Mouse (Mus musculus) kidney, adult 2 months (tissue): ENCODE results near the gene Arid1b. TPM values are rescaled to one million over a fixed set of nuclear protein-coding genes. Genes with fewer than 3 reads are reported as not detected.
A peak's percentile ranks its signal among the peaks of the same experiment; 100 is the strongest.

Experiments
- DNase-seq: peaks from one replicate; pipeline ENCODE4 v3.0.0; 2021
- H3K27ac ChIP-seq: fragments of 200-500 bp; 2 replicates; pipeline ENCODE4 v1.5.1; 2012; ENCODE audit warnings: low read depth, low read length, control low read depth, inconsistent platforms; ENCODE audit not compliant: insufficient read depth
- H3K27me3 ChIP-seq: fragments of 200-500 bp; replicated peaks from 2 replicates; pipeline ENCODE4 v1.6.1; 2012; ENCODE audit warnings: mild to moderate bottlenecking, moderate library complexity, low read length, inconsistent platforms; ENCODE audit not compliant: control insufficient read depth, insufficient read depth
- H3K36me3 ChIP-seq: fragments of 200-500 bp; 2 replicates; pipeline ENCODE4 v1.6.1; 2012; ENCODE audit warnings: mild to moderate bottlenecking, moderate library complexity, low read length, inconsistent platforms; ENCODE audit not compliant: control insufficient read depth, insufficient read depth
- H3K4me1 ChIP-seq: fragments of 200-500 bp; 2 replicates; pipeline ENCODE4 v1.6.1; 2011; ENCODE audit warnings: low read length; ENCODE audit not compliant: control insufficient read depth, insufficient read depth
- H3K4me3 ChIP-seq: fragments of 200-500 bp; 2 replicates; pipeline ENCODE4 v1.5.1; 2011; ENCODE audit warnings: mild to moderate bottlenecking, low read depth, low read length, control low read depth; ENCODE audit not compliant: insufficient read depth
- CTCF ChIP-seq: fragments of 200-500 bp; conservative IDR thresholded peaks from 2 replicates; pipeline ENCODE4 v1.5.1; 2011; ENCODE audit warnings: low read depth, mild to moderate bottlenecking, control low read depth, low read length, moderate library complexity, mixed read lengths; ENCODE audit not compliant: insufficient read depth, insufficient read length
- POLR2A ChIP-seq: fragments of 200-500 bp; IDR thresholded peaks from one replicate; pipeline ENCODE4 v1.6.1; 2011; ENCODE audit warnings: low read depth, low read length, control low read depth
- WGBS: fragments of 180-500 bp; shearing (Covaris S2); methylation state at CpG from one replicate; pipeline ENCODE4 v1.1.7; 2018; 5-methylcytosine and 5-hydroxymethylcytosine counted together
- polyA plus RNA-seq: library from polyadenylated mRNA; depleted of rRNA; stranded (reverse); fragments of >200 nt; gene quantifications from 2 replicates; pipeline ENCODE4 v1.2.3, GENCODE M21; 2012

Arid1b gene
- polyA plus RNA-seq, 1 experiment = 20.6 TPM

- Histone ChIP-seq H3K4me3 (no peak overlapping the region), H3K4me1 (peaks cover 4% of the 10 kb centered on the region; the same call in 1 of the 2 replicates)
Measured at GRCm38 (mm10) chr17:5196005-5196404, 201.9 kb downstream of the Arid1b start.

GRCm38 (mm10) chr17:5196508-5196907, 202.4 kb downstream of the Arid1b start:
- Histone ChIP-seq H3K4me1 (peaks cover 4% of the 10 kb centered on the region; the same call in 1 of the 2 replicates), H3K27me3 (no peaks in the 10 kb centered on the region), H3K36me3 (no peaks in the 10 kb centered on the region), H3K4me3 (no peak overlapping the region), H3K27ac (no peak overlapping the region)
- 87% methylated on average over 6 of the region's 6 CpGs for WGBS
- TF ChIP-seq POLR2A (no peak), CTCF (no peak)
- no peak for DNase-seq

More at GRCm38 (mm10) chr17:5196005-5196404, 201.9 kb downstream of the Arid1b start:
- Histone ChIP-seq H3K27ac (no peak overlapping the region), H3K36me3 (no peaks in the 10 kb centered on the region), H3K27me3 (no peaks in the 10 kb centered on the region)
- 91% methylated on average over 10 of the region's 10 CpGs for WGBS
- TF ChIP-seq CTCF = no peak
- TF ChIP-seq POLR2A = no peak
- DNase-seq = no peak

GRCm38 (mm10) chr17:5197083-5197482, 203.0 kb downstream of the Arid1b start:
- 83% methylated on average over 2 of the region's 2 CpGs for WGBS
- Histone ChIP-seq H3K4me3 (no peak overlapping the region), H3K27me3 (no peaks in the 10 kb centered on the region), H3K4me1 (peaks cover 4% of the 10 kb centered on the region; the same call in 1 of the 2 replicates), H3K36me3 (no peaks in the 10 kb centered on the region), H3K27ac (no peak overlapping the region)
- no peak for TF ChIP-seq POLR2A
- DNase-seq = no peak

GRCm38 (mm10) chr17:5197765-5198164, 203.6 kb downstream of the Arid1b start:
- Histone ChIP-seq H3K4me3 (no peak overlapping the region), H3K27me3 (no peaks in the 10 kb centered on the region), H3K4me1 (peaks cover 4% of the 10 kb centered on the region; the same call in 1 of the 2 replicates), H3K36me3 (no peaks in the 10 kb centered on the region), H3K27ac (no peak overlapping the region)
- no peak for TF ChIP-seq CTCF
- TF ChIP-seq POLR2A = no peak
- WGBS = 68% methylated on average over 3 of the region's 3 CpGs
- DNase-seq = no peak

- H3K4me1 ChIP-seq = peaks cover 4% of the 10 kb centered on the region; the same call in 1 of the 2 replicates
- no peak for TF ChIP-seq POLR2A
- TF ChIP-seq CTCF = no peak
- H3K36me3 ChIP-seq = no peaks in the 10 kb centered on the region
- H3K27ac ChIP-seq = no peak overlapping the region
- H3K27me3 ChIP-seq = no peaks in the 10 kb centered on the region
- no peak overlapping the region for H3K4me3 ChIP-seq
- 47% methylated on average over 6 of the region's 6 CpGs for WGBS
- no peak for DNase-seq
Measured at GRCm38 (mm10) chr17:5198252-5198651, 204.1 kb downstream of the Arid1b start.

- 52% methylated on average over 4 of the region's 4 CpGs for WGBS
- no peaks in the 10 kb centered on the region for H3K36me3 ChIP-seq
- no peak for DNase-seq
- H3K27me3 ChIP-seq = no peaks in the 10 kb centered on the region
- TF ChIP-seq CTCF (no peak), POLR2A (no peak)
- no peak overlapping the region for H3K27ac ChIP-seq
- no peak overlapping the region for H3K4me3 ChIP-seq
- H3K4me1 ChIP-seq = peaks cover 8% of the 10 kb centered on the region; the same call in 1 of the 2 replicates
Measured at GRCm38 (mm10) chr17:5198811-5199210, 204.7 kb downstream of the Arid1b start.

- no peaks in the 10 kb centered on the region for H3K36me3 ChIP-seq
- no peak for DNase-seq
- no peak overlapping the region for H3K4me3 ChIP-seq
- peaks cover 15% of the 10 kb centered on the region for H3K4me1 ChIP-seq
- H3K27ac ChIP-seq = no peak overlapping the region
- TF ChIP-seq CTCF (no peak), POLR2A (no peak)
- WGBS = 83% methylated on average over 6 of the region's 6 CpGs
- H3K27me3 ChIP-seq = no peaks in the 10 kb centered on the region
Measured at GRCm38 (mm10) chr17:5200638-5201037, 206.5 kb downstream of the Arid1b start.

- H3K4me1 ChIP-seq = peaks cover 23% of the 10 kb centered on the region
- DNase-seq = peak; percentile 87
- H3K27ac ChIP-seq = no peak overlapping the region
- H3K27me3 ChIP-seq = no peaks in the 10 kb centered on the region
- TF ChIP-seq POLR2A = no peak
- TF ChIP-seq CTCF = peak; percentile 84
- H3K36me3 ChIP-seq = no peaks in the 10 kb centered on the region
- 49% methylated on average over 6 of the region's 6 CpGs for WGBS
- no peak overlapping the region for H3K4me3 ChIP-seq
Measured at GRCm38 (mm10) chr17:5201859-5202598, 207.9 kb downstream of the Arid1b start.
